Mouse (Mus musculus) lung, adult 18-20 months (tissue): ENCODE results near the gene Lcn9.

Experiments used
- DNase-seq, 2 experiments: peaks; one replicate each; pipeline ENCODE4 v3.0.0; 2022; ENCODE audit warnings: mixed read lengths in 2 of 2

The Lcn9 gene

DNA sequence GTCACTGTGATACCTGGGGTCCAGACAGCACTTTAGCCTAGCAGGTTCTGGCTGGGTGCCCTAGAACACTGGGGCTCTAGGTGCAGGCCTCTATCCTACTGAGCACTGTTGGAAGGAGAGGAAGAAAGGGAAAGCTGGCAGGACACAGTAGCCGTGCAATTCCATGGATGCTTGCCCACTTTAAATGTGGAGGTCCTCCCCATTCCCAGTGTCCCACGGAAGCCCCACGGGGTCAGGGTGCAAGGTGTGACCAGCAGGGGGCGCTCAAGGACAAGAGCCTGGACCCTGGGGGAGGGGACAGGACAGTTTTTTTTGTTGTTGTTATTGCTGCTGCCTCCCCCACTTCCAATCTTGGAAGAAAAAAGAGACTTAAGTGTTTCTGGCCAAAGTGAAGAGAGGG is 27.4 kb downstream of the Lcn9 start:
- peak; percentile 25 to 32 for DNase-seq

DNA sequence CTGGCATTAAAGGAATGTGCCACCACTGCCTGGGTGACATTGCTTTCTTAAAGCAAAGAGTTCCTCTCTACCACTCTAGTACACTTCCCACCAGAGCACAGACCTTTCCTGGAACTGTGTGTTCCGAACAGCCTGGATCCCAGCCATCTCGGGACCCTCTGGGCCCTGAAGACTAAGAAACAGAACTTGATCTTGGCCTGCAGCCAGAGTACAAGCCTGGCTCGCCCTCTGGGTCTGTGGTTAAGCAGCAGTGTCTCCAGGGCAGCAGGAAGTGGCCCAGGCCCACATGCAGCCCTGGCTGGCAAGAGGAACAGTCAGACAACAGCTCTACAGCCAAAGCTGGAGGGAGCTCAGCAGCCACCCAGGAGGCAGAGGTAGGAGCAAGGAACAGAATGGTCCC is 29.7 kb downstream of the Lcn9 start:
- DNase-seq: peak; percentile 60 to 70

DNA sequence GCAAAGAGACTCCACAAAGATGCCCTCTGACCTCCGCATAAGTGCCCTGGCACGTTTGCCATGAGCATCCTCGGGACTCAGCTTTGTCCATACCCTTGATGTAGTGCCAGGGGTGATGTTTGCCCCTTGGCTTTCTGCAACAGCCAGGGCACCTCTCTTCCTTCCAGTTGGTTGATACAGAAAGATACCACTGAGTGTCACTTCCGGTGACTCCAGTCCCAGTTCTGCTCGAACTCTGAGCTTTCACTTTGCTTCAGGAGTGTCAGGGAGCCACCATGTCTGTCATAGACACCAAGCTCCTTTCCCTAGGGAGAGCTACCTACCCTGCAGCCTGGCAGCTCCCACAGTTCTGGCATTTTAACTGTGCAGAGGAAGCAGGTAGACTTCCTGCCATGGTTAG is 31.0 kb downstream of the Lcn9 start:
- no peak for DNase-seq

DNA sequence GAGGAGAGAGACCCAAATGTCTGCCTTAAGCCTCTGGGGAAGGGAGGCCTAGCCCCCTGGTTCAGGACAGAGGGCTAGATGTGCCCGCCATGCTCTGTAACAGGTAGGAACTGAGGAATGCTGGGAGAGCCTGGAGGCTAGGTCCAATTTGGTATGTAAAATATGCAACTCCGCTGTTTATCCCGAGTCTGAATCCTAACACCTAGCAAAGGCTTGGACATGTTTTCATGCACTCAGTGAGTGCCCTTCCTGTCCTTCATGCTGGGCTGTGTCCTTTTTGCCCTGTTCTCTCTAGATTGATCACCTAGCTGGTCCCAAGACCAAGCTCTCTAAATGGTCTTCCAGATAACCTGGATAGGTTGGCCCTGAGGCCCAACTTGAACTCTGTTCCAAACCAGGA is 36.9 kb downstream of the Lcn9 start:
- no peak for DNase-seq

DNA sequence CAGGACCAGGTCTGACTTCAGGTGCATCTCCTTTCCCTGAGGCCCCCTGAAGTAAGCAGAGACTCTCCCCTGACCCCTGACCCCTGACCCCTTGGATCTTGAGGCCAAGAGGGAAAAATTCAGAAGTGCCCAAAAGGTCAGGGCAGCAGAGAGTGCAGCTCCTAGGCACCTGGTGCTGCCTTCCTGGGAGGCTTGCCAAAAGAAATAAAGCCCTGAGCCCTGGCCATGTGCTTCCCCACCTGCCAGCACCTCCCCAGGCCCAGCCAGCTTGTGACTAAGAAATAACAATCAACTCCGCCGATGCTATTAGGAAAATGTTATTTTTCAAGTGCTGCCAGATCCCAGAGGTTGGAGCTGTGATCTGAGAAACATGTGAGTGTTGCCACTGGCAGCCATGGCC is 39.1 kb downstream of the Lcn9 start:
- no peak for DNase-seq

DNA sequence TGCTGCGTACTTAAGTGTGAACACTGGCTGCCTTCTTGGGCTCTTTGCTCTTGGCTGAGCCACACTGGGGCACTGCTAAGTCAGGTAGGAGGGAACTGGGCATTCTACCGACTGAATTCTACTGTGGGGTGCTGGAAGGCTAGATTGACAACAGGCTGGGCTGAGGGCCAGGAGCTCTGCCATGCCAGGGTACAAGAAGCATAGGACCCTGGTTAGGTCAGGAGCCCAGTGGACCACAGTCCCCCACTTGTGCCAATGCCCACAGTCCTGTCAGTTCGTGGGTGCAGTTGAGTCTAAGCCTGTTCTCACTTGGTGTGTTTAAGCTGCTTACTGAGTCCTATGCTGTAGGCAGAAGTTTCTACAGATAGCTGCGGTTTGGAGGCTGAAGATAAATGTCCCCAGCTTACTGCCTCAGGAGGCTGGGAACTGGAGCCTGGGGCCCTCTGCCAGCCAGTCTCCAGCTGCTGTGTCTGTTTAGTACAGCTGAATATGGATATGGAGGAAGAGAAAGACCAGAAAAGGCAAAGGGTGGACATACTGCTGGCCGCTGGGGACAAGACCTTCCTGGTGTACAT is 39.8 kb downstream of the Lcn9 start:
- no peak for DNase-seq

DNA sequence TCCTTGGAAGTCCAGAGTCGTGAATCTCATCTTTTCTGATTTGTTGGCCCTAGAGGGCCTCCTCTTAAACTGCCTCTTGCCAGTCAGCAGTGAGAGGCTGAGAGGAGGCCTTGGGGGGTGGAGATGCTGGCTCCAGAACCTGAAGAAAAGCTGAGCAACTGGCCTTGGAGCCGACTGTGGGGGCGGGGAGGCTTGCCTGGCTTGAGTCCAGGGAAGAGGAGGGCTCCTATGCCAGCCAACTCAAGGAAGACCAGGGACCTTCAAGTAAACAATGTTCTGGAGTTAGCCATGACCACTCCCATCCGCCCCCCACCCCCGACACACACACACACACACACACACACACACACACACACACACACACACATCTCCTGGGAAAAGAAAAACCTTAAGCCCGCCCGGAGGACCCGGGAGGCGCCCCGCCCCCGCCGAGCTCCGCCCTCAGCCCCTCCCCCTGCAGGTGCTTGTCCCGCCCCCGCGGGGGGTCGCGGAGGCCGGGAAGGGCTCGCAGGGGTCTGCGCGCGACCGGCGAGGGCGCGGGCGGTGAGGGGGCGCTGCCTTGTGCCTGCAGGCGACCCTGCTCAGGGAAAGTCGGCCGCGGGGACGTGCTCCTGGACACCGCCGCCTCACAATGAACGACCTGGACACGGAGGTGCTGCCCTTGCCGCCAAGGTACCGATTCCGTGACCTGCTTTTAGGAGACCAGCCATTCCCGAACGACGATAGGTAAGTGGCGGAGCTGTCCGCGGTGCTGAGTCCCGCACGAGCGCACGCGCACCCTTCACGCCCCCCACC is 40.6 kb downstream of the Lcn9 start, which contains the start of gene Kcnt1:
Gene Kcnt1, plus strand, starts transcription at position 398 of the 795 bp plus-strand sequence.
- peak; percentile 14 to 17 for DNase-seq

DNA sequence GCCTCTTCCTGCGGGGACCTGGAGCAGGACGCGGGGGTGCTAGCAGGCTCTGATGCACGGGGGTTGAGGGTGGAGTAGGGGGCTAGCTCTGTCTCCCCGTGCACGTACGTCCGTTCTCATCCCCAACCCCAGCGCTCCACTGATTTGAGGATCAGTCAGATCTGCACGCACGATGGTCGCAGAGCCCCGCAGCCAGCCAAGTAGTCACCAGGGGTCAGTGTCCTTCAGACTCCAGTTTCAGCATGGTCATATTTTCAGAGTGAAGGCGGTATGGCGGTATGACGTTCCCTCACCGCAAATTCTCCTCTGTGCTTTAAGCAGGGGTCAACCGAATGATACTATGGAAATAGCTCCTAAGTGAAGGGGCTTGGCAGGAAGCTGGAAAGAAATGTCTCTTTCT is 41.3 kb downstream of the Lcn9 start:
- no peak for DNase-seq

DNA sequence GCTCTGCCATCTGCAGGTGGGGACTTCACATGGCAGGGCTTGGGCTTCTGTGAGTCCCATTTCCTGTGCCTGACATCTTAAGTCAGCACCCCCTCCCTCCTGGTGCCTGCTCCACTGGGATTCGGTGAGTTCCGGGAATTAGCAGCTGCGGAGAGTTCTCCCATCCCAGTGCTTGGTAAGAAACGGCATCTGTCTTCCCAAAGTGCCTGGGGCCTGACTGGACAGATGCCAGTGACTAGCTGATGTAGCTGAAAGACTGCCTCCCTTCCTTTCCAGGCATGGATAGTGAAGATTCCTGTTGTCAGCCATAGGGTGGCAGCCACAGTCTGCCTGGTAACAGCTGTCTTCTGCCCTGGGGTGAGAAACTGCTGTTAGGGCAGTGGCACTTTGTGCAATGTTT is 42.5 kb downstream of the Lcn9 start:
- DNase-seq: no peak

DNA sequence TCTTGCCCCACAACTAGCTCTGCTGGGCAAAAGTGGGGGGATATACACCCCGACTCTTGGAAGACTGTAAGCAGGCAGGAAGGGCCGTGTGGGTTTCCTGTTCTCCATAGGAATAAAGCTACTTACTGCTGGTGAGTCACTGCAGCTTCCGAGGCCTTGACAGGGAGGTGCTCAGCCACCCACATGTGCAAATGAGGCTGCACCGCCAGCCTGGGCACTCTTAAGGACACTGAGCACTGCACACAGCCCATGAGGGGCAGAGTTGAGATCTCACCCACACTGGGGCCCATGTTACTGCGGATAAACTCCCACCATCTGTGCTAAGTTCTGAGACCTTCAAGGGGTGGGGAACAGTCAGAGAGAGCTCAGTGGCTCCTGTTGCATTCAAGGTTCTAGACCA is 43.7 kb downstream of the Lcn9 start:
- no peak for DNase-seq
